Mouse (Mus musculus) adrenal gland, postnatal 36 days (tissue): ENCODE results near the gene Ankrd36. TPM values are rescaled to one million over a fixed set of nuclear protein-coding genes. Genes with fewer than 3 reads are reported as not detected.

ENCODE experiments used
- total RNA-seq, 2 experiments: library from RNA; stranded (reverse); gene quantifications; 2 replicates each; pipeline ENCODE4 v1.2.3; 2021

Gene Ankrd36
- total RNA-seq, 2 experiments from 2014 or later = not detected

Other genes starting within 250 kb of the Ankrd36 start
- 10 to 100 TPM; 28.8 to 35.8 TPM for gene Znrf3, start 124.8 kb upstream of the Ankrd36 start, total RNA-seq
- 100 to 1,000 TPM; 199 to 215 TPM for gene Xbp1, start 49.0 kb upstream of the Ankrd36 start, total RNA-seq
- 10 to 100 TPM; 33.7 to 37.5 TPM for gene Ccdc117, start 27.5 kb upstream of the Ankrd36 start, total RNA-seq
- gene Mrps24, start 146.0 kb downstream of the Ankrd36 start, total RNA-seq = 100 to 1,000 TPM; 117 to 202 TPM
- 10 to 100 TPM; 59.2 to 64.6 TPM for gene Urgcp, start 192.7 kb downstream of the Ankrd36 start, total RNA-seq
- 10 to 100 TPM; 67.3 to 73.6 TPM for gene Dbnl, start 218.8 kb downstream of the Ankrd36 start, total RNA-seq
- gene Pgam2, start 234.0 kb downstream of the Ankrd36 start, total RNA-seq = not detected